Mouse (Mus musculus) adrenal gland, adult 8-10 months (tissue): ENCODE measurements at regions not wholly inside any gene's neighbourhood (a gene's known extent, or its start where the extent isn't known, plus 50 kb on each side); places are given as distances from the start of the nearest gene placed in this dataset.
"Not testable (repeated sequence)": the region's sequence is repeated elsewhere in the genome, so short reads cannot be mapped to it uniquely, and the experiment has no call there.

Source experiments
- DNase-seq: peaks from one replicate; pipeline ENCODE4 v3.0.0; 2022

DNA sequence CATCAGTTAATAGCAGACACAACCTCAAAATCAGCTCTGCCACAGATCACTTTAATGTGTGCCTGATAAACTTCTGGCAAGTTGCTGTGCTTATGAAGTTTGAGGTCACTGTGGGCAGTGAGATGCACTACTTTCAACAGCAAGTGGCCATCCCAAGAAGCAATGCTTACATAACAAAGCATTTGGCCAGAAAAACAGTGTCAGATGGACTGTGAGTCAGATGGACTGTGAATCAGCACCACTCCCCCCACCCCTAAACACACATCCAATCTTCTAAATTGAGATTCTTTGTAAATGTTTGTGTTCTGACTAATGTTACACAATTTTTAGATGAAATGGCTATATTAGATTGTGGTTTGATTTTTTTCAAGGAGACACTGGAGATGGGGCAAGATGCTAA is 550.7 kb downstream of the Nxph1 start:
- DNase-seq, result peak; percentile 50

DNA sequence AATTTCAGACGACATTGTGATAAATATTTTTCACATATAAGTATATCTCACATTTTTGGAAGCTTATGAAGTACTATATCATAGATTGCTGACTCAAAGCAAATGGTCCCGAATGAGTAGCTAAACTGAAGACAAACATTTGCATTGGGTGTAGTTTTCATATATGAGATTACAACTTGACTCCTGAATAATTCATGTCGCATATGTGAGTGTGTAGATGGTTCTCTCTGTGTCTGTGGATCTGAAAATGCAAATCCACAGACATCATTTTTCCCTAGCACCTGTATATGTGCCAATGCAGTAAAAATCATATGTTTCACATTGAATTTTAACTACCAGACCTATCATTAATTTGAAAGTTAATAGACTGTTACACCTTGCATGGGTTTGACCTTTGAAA is 586.2 kb downstream of the Nxph1 start:
- no peak for DNase-seq

DNA sequence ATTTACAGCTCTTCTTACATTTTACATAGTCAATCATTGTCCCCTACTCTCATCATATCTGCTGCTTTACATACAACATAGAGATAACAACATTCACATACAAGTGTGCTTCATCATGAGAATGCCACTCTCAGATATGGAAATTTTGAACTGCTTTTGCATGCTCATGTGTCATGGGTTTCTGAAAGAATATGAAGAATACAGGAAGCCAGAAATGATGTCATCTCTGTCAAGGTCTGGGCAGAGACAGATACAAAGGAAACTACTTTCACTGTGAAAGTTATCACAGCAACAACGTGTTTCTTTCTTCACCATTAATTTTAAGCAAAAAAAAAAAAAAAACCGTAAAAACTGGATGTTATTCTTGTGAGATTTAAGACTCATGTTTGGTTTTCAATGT is 590.5 kb downstream of the Nxph1 start:
- no peak for DNase-seq

DNA sequence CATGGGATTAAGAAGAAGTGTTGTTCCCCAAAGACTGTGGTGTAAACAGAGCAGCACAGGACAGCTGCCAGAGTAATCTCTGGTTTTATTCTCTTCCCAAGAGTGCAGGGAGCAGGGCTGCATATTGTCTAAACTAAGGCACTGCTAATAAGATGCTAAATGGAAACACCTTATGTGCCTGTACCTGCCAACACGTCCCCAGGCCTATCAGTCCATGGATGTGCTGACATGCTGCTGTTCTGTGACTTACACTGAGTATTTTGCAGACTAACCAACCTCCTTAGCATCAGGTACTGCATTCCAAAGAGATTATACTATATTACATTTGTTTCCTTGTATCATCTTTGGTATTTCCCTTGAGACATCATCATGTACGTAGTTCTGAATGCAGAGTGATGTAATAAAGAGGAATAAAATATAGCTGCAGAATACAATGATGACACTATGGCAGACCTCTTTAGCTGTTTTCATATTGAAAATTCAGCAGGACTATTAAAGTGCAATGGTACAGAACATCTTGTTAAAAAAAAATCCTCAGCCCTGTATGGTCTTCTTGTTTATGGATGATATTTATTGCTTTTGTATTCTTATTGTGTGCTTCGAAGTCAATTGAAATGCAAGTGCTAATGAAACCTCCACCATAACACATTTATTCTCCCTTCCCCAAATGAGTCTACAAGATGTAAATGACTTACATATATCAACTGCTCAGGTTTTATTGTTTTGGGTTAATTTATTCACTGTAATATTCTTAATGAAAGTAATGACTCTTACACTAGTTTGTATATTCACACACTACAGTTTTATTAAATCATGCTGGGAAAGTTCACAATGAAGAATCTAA is 602.1 kb downstream of the Nxph1 start:
- DNase-seq, result no peak

DNA sequence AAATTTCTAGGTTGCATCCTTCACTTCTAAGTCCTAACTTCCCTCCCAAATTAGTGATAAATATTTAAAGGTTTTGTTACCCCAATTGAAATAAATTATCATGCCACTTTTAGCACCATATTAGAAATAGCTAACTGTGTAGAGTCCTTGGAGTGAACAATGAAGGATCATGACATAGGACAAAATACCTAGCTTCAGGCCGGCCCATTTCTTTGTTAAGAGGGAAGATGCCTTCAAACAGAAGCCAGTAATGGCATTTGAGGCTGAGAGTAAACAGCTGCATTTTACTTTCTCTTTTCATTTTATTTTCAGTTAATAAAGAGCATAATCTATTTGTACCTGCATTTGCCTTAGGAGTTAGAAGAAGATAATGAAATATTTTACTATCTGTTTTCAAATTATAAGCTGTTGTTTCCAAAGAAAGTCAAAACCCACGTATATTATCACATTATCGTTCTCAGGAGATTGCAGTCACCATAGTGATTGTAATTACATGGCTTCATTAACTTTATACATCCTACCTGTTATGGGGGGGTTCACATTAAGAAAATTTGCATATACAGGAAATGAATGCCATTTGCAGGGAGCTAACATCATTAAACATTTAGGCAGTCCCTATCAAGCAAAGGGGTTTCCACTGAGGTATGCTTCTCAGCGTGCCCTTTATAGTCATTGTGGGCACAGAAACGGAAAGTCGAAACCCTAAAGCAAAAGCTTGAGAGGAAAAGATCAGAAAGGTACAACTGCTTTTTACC is 615.2 kb downstream of the Nxph1 start:
- no peak for DNase-seq

DNA sequence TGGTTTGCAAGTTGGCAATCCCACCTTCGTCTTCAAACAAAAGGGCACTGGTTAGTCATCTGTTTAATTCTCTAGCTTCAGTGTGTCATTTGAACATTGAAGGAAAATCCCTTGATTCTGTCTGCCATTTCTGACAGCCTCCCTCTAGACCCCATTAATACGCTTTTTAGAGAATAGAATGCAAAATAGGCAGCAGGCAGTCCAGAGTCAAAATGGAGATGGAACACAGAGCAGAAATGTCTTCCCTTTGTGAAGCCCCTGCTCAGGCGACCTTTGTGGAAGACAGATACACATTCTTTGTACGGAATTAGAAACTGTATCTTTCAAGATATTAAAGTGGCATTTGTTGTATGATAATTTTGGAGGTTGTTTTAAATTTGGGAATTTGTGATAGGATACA is 623.6 kb downstream of the Nxph1 start:
- DNase-seq, result no peak

DNA sequence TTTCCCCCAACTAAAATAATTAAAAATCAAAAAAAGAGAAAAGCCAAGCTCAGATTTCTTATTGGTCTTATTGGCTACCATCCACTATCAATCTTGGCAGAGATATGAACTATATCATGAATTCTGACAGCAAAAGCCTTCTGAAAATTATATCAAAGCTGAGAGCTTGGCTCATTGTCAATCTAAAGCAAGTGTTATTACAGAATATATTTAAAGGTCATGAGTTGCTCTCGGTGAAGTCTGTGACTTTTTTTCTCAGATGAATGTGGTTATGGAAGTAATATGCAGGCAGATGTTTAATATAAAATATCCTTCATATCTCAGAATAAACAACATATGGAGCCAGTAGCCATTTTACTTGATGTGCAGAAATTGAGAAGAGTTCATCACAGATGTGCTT is 645.2 kb downstream of the Nxph1 start:
- DNase-seq, result no peak

DNA sequence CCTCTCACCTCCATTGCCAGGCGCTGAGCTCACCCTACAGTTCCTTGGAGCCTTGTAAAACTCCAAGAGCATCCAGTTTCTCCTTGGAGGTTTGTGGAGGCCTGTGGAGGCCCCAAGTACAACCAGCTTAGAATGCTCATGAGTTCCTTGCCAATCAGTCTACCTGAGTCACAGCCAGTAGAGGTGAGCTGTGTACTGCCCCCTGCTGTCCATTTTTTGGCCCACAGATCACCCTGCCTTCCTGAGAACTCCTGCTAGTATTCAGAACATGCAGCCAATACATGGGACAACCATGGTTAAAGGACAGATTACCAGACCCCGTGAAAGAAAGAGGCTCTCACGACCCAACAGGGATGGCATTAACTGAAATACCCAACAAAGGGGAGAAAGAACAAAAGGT is 651.2 kb downstream of the Nxph1 start:
- no peak for DNase-seq

DNA sequence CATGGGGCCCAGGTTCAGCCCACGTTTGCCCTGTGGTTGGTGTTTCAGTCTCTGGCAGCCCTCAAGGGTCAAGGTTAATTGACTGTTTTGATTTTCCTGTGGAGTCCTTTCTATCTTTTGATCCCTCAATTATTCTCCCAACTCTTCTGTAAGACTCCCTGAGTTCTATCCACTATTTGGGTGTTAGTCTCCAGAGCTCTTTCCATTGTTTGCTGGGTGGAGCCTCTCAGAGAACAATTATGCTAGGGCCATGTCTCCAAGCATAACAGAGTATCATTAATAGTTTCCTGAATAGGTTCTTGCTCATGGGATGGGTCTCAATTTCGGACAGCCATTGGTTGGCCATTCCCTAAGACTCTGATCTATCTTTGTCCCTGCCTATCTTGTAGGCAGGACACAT is 685.7 kb downstream of the Nxph1 start:
- no peak for DNase-seq

DNA sequence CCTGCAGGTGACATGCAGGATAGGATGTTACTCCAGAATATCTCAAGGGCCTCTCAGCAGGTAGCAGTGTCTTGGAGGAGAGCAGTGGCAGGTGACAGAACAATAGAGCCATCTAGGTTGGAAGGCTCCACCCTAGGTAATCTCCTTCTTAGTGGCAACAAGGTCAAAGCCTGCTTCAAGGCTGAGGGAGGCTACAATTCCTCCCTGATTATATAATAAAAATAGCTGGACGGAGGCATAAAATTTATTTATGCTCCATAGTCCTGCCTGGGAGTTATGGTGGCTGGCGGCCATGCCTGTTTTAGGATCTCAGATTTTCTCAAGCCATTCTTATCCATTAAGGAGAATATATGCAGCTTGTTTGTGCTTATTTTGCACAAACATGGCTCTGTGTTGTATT is 695.2 kb downstream of the Nxph1 start:
- DNase-seq, result not testable (repeated sequence)

DNA sequence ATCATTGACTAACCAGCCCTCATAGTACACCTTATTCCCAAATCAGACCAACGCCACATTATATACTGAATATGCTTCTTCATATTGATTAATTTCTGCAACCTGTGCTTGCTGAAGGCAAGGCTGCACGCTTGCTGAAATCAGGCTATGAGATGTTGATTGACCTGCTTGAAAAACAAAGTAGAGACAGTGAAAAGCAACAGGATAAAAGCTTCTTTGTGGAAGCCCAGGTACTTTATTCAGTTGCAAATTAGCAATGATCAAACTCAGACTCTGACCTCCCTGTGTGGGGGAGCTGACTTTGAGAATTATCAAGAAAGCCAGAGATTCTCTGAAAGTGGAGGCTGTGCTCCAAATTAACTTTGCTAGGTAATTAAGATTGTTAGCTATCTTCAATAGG is 695.7 kb downstream of the Nxph1 start:
- DNase-seq, result not testable (repeated sequence)

DNA sequence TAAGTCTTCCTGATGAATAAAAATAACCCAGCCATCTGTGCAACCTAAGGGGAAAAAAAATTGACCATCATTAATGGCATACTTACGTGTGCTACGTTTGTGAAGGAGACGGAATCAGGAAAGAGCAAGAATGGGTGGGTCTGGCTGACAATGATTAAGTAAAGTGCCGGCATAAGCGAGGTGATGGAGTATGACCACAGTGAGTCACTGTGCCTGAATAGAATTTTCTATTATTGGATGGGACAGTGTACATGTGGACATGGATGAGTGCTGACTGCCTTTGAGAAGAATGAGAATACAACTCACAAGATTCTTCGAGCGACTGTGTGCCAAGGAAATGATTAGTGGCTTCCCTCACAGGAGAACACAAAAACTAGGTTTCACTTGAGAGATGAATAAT is 711.4 kb downstream of the Nxph1 start:
- DNase-seq, result no peak

DNA sequence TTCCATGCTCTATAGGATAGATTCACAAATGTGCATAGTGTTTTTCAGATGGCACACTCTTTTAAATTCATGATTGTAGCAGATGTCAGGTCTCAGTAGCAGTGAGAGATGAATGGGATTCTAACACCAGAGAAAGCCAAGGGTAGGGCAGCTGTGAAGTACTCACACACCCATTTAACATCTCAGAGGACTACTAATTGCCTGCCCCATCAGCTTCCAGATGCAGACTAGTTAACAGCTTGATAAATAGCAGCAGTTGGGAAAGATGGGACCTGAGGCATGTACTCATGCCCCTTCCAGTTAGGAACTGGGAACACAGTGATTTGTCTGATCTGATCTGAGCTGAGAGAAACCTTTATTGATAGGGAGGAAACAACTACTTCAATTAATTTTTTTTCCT is 737.0 kb downstream of the Nxph1 start:
- DNase-seq, result no peak

DNA sequence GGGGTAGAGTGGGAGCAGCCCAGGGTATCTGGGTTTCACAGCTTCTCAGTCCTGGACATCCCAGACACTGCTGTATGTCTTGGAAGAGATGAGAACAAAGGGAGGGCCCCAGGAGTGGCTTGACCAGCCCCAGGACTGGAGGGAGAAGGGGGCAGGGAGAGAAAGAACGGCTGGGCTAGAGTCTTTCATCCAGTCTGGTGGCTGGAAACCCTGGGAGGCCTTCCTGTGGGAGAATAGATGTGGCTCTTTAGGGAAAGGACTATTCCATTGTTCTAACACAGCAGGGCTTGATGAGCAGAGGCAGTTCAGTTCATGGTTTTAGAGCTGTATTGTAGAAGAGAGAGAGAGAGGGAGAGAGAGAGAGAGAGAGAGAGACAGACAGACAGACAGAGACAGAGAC is 745.5 kb downstream of the Nxph1 start:
- no peak for DNase-seq

DNA sequence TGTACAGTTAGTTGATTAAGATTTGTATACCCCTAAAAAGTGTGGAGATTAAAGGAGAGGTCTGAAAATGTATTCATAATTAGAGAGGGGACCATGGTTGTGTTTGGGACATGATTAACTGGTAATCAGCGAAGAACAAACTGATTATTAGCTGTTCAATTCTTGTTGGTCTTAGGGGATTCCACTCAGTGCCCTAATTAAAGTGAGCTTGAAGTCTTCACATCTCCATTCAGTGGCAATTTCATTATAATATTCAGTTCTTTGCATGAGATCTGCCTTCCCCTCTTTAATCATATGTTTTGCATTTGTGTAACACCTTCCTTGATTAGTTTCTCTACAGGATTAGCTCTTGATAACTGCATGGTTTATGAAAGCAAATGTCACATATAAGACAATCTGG is 749.5 kb downstream of the Nxph1 start:
- DNase-seq, result no peak

DNA sequence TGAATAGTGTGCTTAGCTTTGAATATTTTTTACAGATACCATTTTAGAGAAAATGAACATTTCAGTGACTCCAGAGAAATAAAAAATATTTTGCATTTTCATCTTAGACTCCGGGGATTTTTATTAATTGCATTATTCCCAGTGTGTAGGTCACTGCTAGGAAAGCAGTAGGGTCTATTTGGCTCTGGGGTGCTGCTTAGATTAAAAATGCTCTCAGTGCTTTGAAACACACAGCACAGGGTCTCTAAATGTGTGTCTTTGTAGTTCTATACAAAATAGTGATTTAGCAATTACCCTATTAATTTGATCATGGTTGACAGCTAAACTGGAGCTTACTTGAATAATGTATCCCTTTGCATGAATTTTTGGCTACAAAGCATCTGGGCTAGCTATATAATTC is 750.0 kb downstream of the Nxph1 start:
- no peak for DNase-seq
